Mouse (Mus musculus) CH12.LX (cell line): Measurements from ENCODE around the gene Mgat5b. TPM values are rescaled to one million over a fixed set of nuclear protein-coding genes. Genes with fewer than 3 reads are reported as not detected.

Experiments used
- DNase-seq: peaks from one replicate; pipeline ENCODE4 v3.0.0-alpha.2; 2013; ENCODE audit errors: extremely low read depth
- H3K27ac ChIP-seq: 2 replicates; pipeline ENCODE4 v1.5.1; 2012; ENCODE audit warnings: low read depth, mild to moderate bottlenecking, control low read depth, moderate library complexity; ENCODE audit not compliant: insufficient read depth
- H3K27me3 ChIP-seq: replicated peaks from 2 replicates; pipeline ENCODE3; 2012; ENCODE audit warnings: inconsistent platforms
- H3K36me3 ChIP-seq, 2 experiments: replicated peaks in 1 of 2; 2 replicates each; pipeline versions ENCODE3 to v1.6.1; 2012; ENCODE audit warnings: inconsistent platforms in 1 of 2, low read length in 1 of 2, mild to moderate bottlenecking in 1 of 2, mixed read lengths in 1 of 2, moderate library complexity in 1 of 2; ENCODE audit not compliant: control insufficient read depth in 1 of 2, insufficient read depth in 1 of 2
- H3K4me1 ChIP-seq, 2 experiments: 2 replicates each; pipeline ENCODE4 v1.6.1; 2012; ENCODE audit warnings: inconsistent platforms in 1 of 2, moderate library complexity in 1 of 2; ENCODE audit not compliant: insufficient read depth in 2 of 2, control insufficient read depth in 1 of 2
- H3K4me2 ChIP-seq: 2 replicates; pipeline ENCODE4 v1.6.1; 2012; ENCODE audit warnings: low read depth, mild to moderate bottlenecking, control low read depth; ENCODE audit not compliant: poor library complexity, insufficient read depth, severe bottlenecking
- H3K4me3 ChIP-seq, 3 experiments: fragments of 150-350 bp in 1 of 3; sonication (generic) in 1 of 3; replicated peaks in 1 of 3; 2 replicates each; pipeline versions ENCODE3 to v1.5.1; 2011 to 2012; ENCODE audit warnings: low read depth in 2 of 3, low read length in 2 of 3, mild to moderate bottlenecking in 2 of 3, moderate library complexity in 2 of 3, control low read depth in 1 of 3, improper control_type of control experiment in 1 of 3, inconsistent platforms in 1 of 3, mixed read lengths in 1 of 3; ENCODE audit not compliant: poor library complexity in 1 of 3
- H3K79me2 ChIP-seq: replicated peaks from 2 replicates; pipeline ENCODE4 v1.6.1; 2012; ENCODE audit warnings: mild to moderate bottlenecking, moderate library complexity; ENCODE audit not compliant: control insufficient read depth, poor library complexity, insufficient read depth, severe bottlenecking; ENCODE audit errors: extremely low read depth
- H3K9ac ChIP-seq: 2 replicates; pipeline ENCODE4 v1.6.1; 2012; ENCODE audit warnings: low read depth, mild to moderate bottlenecking, control low read depth, moderate library complexity; ENCODE audit not compliant: insufficient read depth
- H3K9me3 ChIP-seq: replicated peaks from 2 replicates; pipeline ENCODE3; 2012; ENCODE audit warnings: low read length, inconsistent platforms, mixed read lengths
- CHD2 ChIP-seq: IDR thresholded peaks from 2 replicates; pipeline ENCODE4 v1.6.1; 2011; ENCODE audit warnings: low read length, improper control_type of control experiment
- E2F4 ChIP-seq: IDR thresholded peaks from 2 replicates; pipeline ENCODE4 v1.6.1; 2011; ENCODE audit warnings: low read depth, low read length, improper control_type of control experiment; ENCODE audit not compliant: insufficient replicate concordance
- ETS1 ChIP-seq: conservative IDR thresholded peaks from 2 replicates; pipeline ENCODE4 v1.6.1; 2012; ENCODE audit warnings: low read depth, mild to moderate bottlenecking, inconsistent platforms, low read length, improper control_type of control experiment, moderate library complexity
- GABPA ChIP-seq: IDR thresholded peaks from 2 replicates; pipeline ENCODE4 v1.6.1; 2012; ENCODE audit warnings: low read depth, low read length, improper control_type of control experiment, inconsistent platforms; ENCODE audit not compliant: insufficient replicate concordance
- HCFC1 ChIP-seq: IDR thresholded peaks from 2 replicates; pipeline ENCODE4 v1.6.1; 2012; ENCODE audit warnings: low read depth, mild to moderate bottlenecking, inconsistent platforms, low read length, improper control_type of control experiment
- MAZ ChIP-seq: IDR thresholded peaks from 2 replicates; pipeline ENCODE4 v1.6.1; 2012; ENCODE audit warnings: low read depth, mild to moderate bottlenecking, inconsistent platforms, low read length, improper control_type of control experiment, moderate library complexity
- MEF2A ChIP-seq: IDR thresholded peaks from 2 replicates; pipeline ENCODE4 v1.6.1; 2014; ENCODE audit warnings: low read depth, mild to moderate bottlenecking, inconsistent platforms, low read length, improper control_type of control experiment, borderline replicate concordance
- MXI1 ChIP-seq: IDR thresholded peaks from 2 replicates; pipeline ENCODE4 v1.6.1; 2011; ENCODE audit warnings: mild to moderate bottlenecking, low read depth, low read length, improper control_type of control experiment
- MYC ChIP-seq: IDR thresholded peaks from 2 replicates; pipeline ENCODE4 v1.6.1; 2011; ENCODE audit warnings: low read depth, mild to moderate bottlenecking, improper control_type of control experiment, low read length
- NRF1 ChIP-seq: IDR thresholded peaks from 2 replicates; pipeline ENCODE4 v1.6.1; 2014; ENCODE audit warnings: low read depth, mild to moderate bottlenecking, inconsistent platforms, low read length, improper control_type of control experiment, moderate library complexity
- PAX5 ChIP-seq: IDR thresholded peaks from 2 replicates; pipeline ENCODE4 v1.6.1; 2012; ENCODE audit warnings: low read length, inconsistent platforms, mixed read lengths
- POLR2AphosphoS2 ChIP-seq: IDR thresholded peaks from 2 replicates; pipeline ENCODE4 v1.6.1; 2011; ENCODE audit warnings: low read depth, low read length, improper control_type of control experiment
- SIN3A ChIP-seq: IDR thresholded peaks from 2 replicates; pipeline ENCODE4 v1.6.1; 2012; ENCODE audit warnings: low read length, improper control_type of control experiment, inconsistent platforms
- TBP ChIP-seq: conservative IDR thresholded peaks from 2 replicates; pipeline ENCODE4 v1.6.1; 2011; ENCODE audit warnings: low read depth, low read length, improper control_type of control experiment
- TCF12 ChIP-seq: IDR thresholded peaks from 2 replicates; pipeline ENCODE4 v1.6.1; 2014; ENCODE audit warnings: low read depth, mild to moderate bottlenecking, inconsistent platforms, low read length, improper control_type of control experiment
- USF1 ChIP-seq: IDR thresholded peaks from 2 replicates; pipeline ENCODE4 v1.6.1; 2014; ENCODE audit warnings: low read depth, mild to moderate bottlenecking, inconsistent platforms, low read length, improper control_type of control experiment
- ZC3H11A ChIP-seq: IDR thresholded peaks from 2 replicates; pipeline ENCODE4 v1.6.1; 2012; ENCODE audit warnings: low read depth, mild to moderate bottlenecking, inconsistent platforms, low read length, improper control_type of control experiment
- ZMIZ1 ChIP-seq: IDR thresholded peaks from 2 replicates; pipeline ENCODE4 v1.6.1; 2012; ENCODE audit warnings: low read depth, mild to moderate bottlenecking, inconsistent platforms, low read length, improper control_type of control experiment
- dilution Hi-C: fragments of 300-500 bp; cut with MboI; formaldehyde crosslinking; loops from 2 replicates; pipeline ENCODE4 v1.14.3; 2020; ENCODE audit warnings: low sequenced_read_pairs; ENCODE audit not compliant: extremely low pct_unique_long_range_greater_than_20kb, extremely low pct_ligation_motif_present
- in situ Hi-C: fragments of 300-500 bp; cut with MboI; formaldehyde crosslinking; loops from 3 replicates; pipeline ENCODE4 v1.14.3; 2019; ENCODE audit warnings: low sequenced_read_pairs, low pct_ligation_motif_present, low pct_unique_long_range_greater_than_20kb, mixed read lengths
- polyA plus RNA-seq: library from polyadenylated mRNA; unstranded; fragments of >175 nt; gene quantifications from 2 replicates; pipeline ENCODE4 v1.2.1, GENCODE M21; 2012; ENCODE audit warnings: low read depth; ENCODE audit not compliant: insufficient read length
- total RNA-seq, 2 experiments: library from RNA; depleted of rRNA; stranded (reverse); fragments of 300-350 nt in 1 of 2; fragments of >200 nt in 1 of 2; gene quantifications; 2 replicates each; pipeline ENCODE4 v1.2.3; 2012 to 2014

The Mgat5b gene
- total and polyA plus RNA-seq, 3 experiments: not detected

- H3K27me3 ChIP-seq: peaks cover 88% of the 10 kb centered on the region
- H3K4me2 ChIP-seq: no peak overlapping the region
- DNase-seq: no peak
These were observed 17.3 kb downstream of the Mgat5b start for GRCm38 (mm10) chr11:116935917-116936316.

GRCm38 (mm10) chr11:116937141-116937540, 18.5 kb downstream of the Mgat5b start:
- Histone ChIP-seq H3K27me3 (peaks cover 88% of the 10 kb centered on the region), H3K4me3 (no peak overlapping the region), H3K4me1 (no peaks in the 10 kb centered on the region), H3K9me3 (no peaks in the 10 kb centered on the region), H3K36me3 (no peaks in the 10 kb centered on the region), H3K9ac (no peak overlapping the region), H3K27ac (no peak overlapping the region), H3K79me2 (no peaks in the 10 kb centered on the region), H3K4me2 (no peak overlapping the region)
- no peak for DNase-seq
- in situ Hi-C loops: no loop called here
- TF ChIP-seq E2F4: no peak
- TF ChIP-seq SIN3A: no peak
- TF ChIP-seq MYC: no peak
- no peak for TF ChIP-seq POLR2AphosphoS2
- TF ChIP-seq ZC3H11A: no peak
- no peak for TF ChIP-seq TBP
- no peak for TF ChIP-seq ETS1
- no peak for TF ChIP-seq CHD2
- TF ChIP-seq ZMIZ1: no peak
- TF ChIP-seq MEF2A: no peak
- no peak for TF ChIP-seq USF1
- TF ChIP-seq GABPA: no peak
- TF ChIP-seq PAX5: no peak
- TF ChIP-seq NRF1: no peak
- no peak for TF ChIP-seq MXI1
- no peak for TF ChIP-seq HCFC1
- TF ChIP-seq TCF12: no peak
- no peak for TF ChIP-seq MAZ
- dilution Hi-C loops: no loop called here

More at GRCm38 (mm10) chr11:116935917-116936316, 17.3 kb downstream of the Mgat5b start:
- TF ChIP-seq HCFC1 (no peak), NRF1 (no peak)
- Histone ChIP-seq H3K4me3 (no peak overlapping the region), H3K9me3 (no peaks in the 10 kb centered on the region), H3K79me2 (no peaks in the 10 kb centered on the region), H3K36me3 (no peaks in the 10 kb centered on the region), H3K4me1 (no peaks in the 10 kb centered on the region), H3K27ac (no peak overlapping the region), H3K9ac (no peak overlapping the region)
- dilution Hi-C loops: no loop called here
- in situ Hi-C loops: no loop called here
